Mouse (Mus musculus) kidney, postnatal 14 days (tissue): ENCODE measurements around the gene Polr2a.
A peak's percentile ranks its signal among the peaks of the same experiment; 100 is the strongest.
"Not testable (repeated sequence)": the region's sequence is repeated elsewhere in the genome, so short reads cannot be mapped to it uniquely, and the experiment has no call there.

Experiments
- DNase-seq: peaks from one replicate; pipeline ENCODE4 v3.0.0; 2022; ENCODE audit warnings: mixed read lengths

Polr2a gene

GRCm38 (mm10) chr11:69703814-69704612 lies 54.4 kb downstream of the Polr2a start:
- no peak for DNase-seq

DNA sequence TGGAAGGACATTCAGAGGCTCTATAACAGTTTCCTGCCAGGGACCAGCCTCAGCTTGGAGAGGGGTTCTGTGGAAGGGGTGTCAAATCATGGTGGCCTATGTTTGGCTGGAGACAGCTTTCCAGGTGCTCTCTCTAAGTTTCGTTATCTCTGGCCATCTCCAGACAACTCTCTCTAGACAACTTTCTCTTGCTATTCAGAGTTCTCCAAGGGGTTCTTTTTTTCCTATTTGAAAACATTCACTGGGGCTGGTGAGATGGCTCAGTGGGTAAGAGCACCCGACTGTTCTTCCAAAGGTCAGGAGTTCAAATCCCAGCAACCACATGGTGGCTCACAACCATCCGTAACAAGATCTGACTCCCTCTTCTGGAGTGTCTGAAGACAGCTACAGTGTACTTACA lies 55.1 kb downstream of the Polr2a start:
- DNase-seq, result not testable (repeated sequence)

GRCm38 (mm10) chr11:69702886-69703285 lies 55.6 kb downstream of the Polr2a start:
- not testable (repeated sequence) for DNase-seq

GRCm38 (mm10) chr11:69699595-69699994 lies 58.8 kb downstream of the Polr2a start:
- no peak for DNase-seq

- no peak for DNase-seq
Measured at GRCm38 (mm10) chr11:69698574-69698973, 59.9 kb downstream of the Polr2a start.

DNA sequence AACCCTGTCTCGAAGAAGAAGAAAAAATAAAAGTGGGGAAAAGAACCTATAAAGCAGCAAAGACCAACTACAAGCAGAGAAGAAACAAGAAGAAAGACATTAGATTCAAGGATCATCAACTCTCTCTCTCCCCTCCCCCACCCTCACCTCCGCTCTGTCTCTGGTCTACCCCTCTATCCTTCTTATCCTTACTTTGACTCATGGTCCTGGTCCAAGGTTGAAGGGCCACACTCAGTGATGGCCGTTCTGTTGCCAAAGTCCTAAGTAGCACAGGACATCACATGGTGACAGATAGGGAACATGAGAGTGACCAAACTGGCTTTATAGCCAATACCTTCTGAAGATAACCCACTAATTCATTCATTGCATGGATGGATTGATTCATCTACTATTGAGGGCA lies 61.0 kb downstream of the Polr2a start:
- no peak for DNase-seq

DNA sequence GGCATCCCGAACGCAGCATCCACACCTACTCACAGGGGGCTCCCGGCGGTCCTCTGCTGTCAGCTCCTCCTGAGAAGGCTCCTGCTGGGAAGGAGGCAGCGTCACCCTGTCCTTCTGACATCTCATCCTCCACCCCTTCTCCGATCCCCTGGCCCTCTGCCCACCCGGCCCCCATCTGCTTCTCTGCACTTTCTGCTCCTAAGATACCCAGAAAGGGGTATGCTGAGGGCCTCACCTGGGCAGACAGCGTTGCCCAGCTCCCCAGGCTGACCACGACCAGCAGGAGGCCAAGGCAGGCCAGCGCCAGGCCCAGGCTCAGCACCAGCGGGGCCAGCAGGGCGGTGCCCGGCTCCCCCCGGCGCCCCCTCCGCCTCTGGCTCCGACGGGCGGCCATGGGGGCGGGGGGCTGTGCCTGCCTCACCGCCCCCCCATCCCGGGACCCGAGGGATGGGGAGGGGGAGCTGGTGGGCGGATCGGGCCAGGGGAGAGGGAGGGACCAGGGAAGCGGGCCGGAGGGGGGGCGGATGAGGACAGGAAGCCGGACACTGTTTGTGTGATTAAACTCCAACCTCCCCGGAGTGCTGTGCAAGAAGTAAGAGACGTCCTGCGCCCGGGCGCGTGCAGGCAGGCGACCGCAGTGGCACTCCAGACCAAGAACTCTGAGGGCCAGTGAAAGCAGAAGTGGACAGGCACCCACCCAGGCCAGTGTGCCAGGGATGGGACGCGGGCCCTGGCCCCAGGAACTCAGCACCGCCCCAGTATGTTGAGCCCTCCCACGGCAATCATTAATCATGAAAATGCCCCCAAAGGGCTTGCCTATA lies 62.9 kb downstream of the Polr2a start, which contains the start of the genes Tnfsf12 and Tnfsfm13:
Gene Tnfsf12 (minus strand): TSS at position 489 of the 821 bp plus-strand sequence.
Gene Tnfsfm13 (minus strand): TSS at position 738 of the 821 bp plus-strand sequence.
- peak; percentile 89 for DNase-seq

DNA sequence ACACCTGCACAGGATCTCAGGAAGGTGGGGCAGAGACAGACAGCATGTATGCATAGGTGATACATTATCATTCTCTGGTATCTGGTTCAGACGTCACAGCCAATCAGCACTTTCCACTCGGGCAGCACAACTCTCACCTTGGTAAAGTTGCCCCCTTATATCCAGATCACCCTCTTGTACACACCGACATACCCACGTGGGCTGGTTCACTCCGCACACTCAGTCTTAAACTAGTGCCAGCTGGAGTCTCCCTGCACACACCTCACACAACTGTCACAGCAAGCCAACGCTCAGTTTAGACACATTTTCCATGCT lies 63.4 kb downstream of the Polr2a start:
- no peak for DNase-seq

DNA sequence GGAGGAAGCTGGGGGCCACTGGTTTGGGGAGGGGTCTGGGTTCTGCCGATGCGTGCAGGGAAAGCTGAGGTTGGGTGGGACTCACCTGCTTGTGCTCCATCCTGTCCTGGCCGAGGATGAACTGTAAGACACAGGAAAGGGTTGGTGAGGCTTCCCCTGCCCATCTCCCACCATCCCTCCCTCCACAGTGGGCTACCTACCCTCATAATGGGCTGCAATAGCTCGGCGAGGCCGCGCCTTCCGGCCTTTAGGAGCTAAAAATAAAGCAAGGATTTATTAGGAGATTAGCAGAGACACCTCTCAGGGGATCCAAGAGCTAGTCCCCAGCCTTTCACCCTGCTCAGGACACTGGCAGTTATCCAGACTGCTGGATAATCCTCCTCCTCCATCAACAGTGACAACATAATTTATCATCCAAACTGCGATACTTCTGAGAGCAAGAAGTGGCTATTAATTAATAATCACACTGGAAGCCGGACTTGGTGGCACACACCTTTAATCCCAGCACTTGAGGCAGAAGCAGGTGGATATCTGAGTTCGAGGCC lies 64.9 kb downstream of the Polr2a start:
- no peak for DNase-seq

- DNase-seq, result peak; percentile 72
Measured at GRCm38 (mm10) chr11:69692863-69693262, 65.6 kb downstream of the Polr2a start.

DNA sequence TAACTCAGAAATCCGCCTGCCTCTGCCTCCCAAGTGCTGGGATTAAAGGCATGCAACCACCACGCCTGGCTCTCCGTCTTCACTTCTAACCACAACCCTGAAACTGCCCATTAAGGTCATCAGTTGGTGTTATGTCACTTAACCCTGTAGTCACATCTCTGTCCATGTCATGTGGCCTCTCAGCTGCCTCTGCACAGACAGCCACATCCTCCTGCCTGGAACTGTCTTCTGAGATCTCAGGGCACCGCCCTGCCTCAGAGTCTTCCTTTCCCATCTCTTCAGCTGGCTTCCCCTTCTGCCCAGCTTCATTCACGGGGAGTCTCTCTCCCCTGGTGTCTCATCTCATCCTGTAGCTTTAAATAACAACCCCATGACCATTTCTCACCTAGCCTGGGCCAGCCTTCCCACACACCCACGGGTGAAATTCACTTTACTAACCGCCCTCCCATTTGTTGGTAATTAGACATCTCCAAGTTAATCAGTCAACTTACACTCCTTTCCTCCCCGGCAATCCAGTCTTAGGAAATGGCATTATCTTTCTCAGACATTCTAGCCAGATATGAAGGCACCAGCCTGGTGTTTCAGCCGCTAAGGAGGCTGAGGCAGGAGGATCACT lies 66.1 kb downstream of the Polr2a start:
- DNase-seq, result no peak

DNA sequence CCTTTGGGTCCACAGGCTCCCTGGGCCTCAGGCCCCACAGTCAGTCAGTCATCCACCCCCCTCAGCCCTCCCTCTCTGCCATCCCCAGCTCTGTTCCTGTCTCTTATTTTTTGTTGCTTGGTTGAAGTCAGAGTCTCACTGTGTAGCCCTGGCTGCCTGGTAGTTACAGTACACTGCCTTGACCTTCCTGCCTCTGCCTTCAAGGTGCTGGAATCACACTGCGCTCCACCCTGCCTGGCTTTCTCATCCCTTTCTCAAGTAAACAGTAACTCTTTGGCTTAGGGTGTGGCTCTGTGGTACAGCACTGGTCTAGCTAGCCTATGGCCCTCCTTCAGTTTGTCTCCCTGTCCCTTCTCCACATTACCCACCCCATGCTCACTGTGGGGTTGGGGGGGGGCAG lies 68.5 kb downstream of the Polr2a start:
- no peak for DNase-seq

DNA sequence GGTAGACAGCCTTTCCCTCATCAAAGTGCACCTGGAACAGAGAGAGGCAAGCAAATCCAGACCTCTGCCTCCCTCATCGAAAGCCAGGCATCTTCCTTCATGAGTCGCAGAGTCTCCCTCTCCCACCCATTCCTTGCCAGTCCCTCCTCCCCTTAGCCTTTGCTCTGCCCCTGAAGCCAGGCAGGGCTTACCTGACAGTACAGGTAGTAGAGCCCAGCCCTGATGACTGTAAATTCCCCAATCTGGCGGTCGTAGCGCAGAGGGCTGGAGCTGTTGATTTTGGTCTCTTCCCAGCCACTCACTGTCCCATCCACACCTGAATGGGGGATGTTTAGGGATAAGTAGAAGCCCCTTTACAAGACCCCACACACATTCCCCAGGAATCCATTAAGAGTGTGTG lies 71.4 kb downstream of the Polr2a start:
- DNase-seq, result no peak

- peak; percentile 85 for DNase-seq
Measured at GRCm38 (mm10) chr11:69686377-69686776, 72.1 kb downstream of the Polr2a start.

DNA sequence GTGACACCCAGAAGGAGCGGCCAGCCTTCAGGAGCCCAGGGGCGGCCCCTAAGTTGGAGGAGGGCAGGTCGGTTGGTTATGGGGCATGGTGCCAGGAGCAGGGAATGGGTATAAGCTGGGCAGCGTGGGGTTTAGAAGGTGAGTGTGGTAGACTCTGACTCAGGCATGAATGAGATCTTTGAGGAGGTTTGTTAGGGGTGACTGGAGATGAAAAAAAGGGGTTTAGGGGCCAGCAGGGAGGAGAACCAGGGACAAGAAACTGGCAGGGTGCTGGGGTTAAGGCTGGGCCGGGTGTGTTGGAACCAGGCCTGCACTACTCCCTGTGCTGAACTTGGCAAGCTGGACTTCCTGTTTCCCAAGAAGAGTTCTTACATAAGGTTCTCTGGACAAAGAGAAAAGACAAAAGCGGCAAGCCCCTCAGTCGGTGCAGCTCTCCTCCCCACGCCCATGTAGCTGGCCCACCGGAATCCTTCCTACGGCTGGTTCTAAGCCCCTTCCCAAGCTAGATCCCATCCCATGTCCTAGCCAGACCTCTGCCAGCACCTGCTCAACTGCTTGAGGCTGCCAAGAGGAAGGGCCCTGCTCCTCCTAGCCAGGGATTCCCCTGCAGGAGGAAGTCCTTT lies 72.8 kb downstream of the Polr2a start, which contains the start of gene Tnfsf13:
Gene Tnfsf13 (minus strand): TSS at position 259 of the 623 bp plus-strand sequence.
- DNase-seq, result peak; percentile 89

- no peak for DNase-seq
Measured at GRCm38 (mm10) chr11:69684936-69685335, 73.5 kb downstream of the Polr2a start.

DNA sequence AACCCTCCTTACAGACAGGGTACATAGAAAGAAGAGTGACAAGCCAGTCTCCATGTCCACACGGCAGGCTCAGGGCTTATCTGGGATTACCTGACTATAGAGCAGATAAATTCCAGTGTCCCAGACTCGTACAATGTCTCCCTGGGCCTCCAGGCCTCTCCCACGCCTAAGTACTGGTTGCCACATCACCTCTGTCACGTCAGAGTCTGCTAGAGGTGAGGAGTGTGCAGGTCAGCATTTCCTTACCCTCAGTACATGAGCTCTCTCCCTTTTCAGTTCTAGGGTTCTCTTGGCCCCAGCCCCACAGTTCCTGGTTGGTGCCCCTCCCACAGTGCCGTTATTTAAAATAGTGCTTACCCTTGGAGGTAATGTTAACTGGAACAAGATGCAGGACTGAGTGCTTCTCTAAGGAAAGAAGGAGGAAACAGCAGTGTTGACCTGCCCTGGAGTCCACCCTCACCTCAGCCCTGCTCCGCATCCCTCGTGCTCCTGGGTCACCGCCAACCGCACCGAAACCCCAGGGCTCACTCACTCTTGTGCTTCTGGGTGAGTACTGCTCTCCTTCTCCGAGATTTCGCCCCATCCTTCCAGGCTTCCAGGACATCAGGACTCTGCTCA lies 74.2 kb downstream of the Polr2a start:
- DNase-seq, result no peak
